Mouse (Mus musculus) kidney, postnatal 36 days (tissue): Measurements from ENCODE around the gene Slc13a4.

ENCODE experiments used
- DNase-seq, 2 experiments: peaks; one replicate each; pipeline ENCODE4 v3.0.0; 2021 to 2022; ENCODE audit warnings: mixed read lengths in 2 of 2

The Slc13a4 gene

DNA sequence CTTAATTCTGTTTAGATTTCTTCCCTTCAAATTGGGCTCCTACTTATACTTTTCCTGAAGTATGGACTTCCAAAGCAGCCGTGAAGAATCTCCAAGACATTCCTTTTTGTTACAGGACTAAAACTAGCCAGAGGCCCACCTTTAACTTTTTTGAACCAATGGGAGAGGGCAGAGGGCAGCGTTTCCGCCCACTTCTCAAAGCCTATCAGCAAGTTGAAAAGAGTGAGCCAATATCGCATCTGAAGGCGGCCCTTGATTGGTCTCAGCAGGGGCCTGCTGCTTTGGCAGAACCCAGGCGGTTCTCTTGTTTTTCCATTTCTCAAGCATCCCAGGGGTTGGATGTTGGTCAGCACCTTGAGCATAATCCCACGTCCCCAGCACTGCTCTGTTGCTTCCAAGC, at the start of gene Slc13a4:
Slc13a4 (minus strand) TSS at position 95 of the 400 bp plus-strand sequence.
- DNase-seq = no peak

DNA sequence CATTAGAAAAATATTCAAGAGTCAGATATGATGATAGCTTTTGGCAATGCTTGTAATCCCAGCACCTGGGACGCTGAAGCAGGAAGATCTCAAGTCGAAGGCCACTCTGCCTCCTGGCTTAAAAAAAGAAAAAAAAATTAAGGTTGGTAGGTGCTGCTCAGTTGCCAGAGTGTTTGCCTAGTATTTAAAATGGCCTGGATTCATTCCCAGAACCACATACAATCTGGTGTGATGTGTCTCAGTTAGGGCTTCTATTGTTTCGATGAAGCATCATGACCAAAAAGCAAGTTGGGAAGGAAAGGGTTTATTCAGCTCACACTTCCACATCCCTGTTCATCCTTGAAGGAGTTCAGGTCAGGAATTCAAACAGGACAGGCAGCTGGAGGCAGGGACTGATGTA, 47.4 kb upstream of the Slc13a4 start:
- no peak for DNase-seq

DNA sequence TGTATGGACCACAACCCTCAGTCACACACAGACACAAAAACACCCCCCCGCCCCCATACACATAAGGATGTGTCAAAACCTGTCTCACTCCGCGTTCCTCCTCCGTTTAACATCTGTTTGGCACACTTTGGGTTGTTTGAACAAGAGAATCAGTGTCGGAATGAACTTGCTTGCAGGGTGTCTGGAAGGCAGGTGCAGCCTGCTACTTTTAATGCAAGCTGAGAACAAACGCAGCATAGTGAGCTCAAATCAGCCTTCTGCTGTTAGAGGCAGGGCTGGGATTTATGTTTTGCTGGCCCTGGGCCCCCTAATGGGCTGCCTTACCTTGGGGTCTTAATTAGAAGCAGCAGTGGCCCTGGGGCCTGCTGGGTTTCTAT, 46.7 kb upstream of the Slc13a4 start:
- DNase-seq = no peak

DNA sequence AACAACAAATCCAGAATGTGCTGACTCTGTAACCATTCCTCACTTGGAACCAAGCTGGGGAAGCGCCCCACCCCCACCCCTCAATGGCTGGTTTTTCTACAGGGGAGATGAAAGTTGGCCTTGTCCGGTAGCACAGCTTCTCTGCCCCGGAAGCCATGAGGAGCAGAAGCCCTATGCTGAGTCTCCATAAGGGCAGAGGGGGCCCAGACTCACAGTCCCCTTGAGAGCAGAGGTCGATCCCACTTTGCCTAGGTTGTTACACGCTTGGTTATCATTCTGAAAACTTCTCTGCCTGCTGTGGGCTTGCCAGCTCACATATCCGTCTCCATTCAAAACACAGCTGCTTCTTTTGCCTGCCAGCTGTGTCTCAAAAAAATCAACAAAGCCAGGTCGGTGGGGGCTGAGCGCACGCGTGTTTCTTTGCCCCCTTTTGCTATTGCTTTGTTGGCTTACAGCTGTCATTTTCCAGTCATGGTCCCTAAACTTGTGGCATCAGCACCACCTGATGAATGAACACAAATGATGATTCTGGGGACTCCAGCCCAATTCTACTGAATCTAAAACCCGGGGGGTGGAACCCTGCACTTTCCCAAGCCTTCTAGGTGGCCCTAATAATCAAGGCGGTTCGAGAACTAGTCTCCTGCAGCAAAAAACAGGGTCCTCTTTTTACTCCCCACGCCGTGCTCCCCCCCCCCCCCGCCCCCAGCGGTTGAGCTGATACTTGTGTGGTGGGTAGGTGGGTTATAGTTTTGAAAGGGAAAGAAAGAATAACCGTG, 46.1 kb upstream of the Slc13a4 start:
- no peak for DNase-seq

DNA sequence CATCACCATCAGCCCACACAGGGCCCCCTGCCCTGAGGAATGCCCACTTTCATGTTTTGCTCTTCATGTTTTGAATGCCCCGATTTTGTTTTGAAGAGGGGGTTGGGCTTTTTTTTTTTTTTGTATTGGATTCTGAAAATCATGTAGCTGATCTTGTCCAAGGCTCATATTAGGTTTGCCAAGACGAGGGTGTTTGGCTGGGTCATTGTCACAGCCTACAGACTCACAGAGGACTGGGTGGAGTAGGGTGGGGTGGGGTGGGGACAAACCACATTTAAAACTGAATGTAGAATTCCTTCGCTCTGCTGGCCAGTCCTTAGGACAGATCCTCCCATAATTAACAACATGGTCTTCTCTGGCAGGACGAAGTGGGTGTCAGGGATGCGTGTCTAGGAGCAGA, 45.5 kb upstream of the Slc13a4 start:
- DNase-seq = no peak

DNA sequence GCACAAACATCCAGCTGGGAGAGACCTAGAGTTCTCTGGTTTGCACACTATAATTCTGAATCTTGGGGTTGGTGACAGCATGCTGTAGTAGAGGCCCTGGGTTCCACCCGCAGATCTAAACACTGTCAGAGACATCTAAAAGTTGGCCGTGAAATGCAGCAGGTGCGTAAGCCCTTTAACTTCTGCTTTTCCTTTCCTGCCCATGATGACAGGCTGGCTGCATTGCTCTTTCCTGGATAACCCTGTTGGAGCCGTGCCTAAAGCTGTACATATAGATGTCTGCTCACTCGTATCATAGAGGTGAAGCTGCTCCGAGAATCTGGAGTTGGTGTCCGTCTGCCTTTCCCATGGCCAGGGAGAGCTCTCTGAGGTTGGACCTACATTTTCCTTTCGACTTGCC, 44.9 kb upstream of the Slc13a4 start:
- no peak for DNase-seq

DNA sequence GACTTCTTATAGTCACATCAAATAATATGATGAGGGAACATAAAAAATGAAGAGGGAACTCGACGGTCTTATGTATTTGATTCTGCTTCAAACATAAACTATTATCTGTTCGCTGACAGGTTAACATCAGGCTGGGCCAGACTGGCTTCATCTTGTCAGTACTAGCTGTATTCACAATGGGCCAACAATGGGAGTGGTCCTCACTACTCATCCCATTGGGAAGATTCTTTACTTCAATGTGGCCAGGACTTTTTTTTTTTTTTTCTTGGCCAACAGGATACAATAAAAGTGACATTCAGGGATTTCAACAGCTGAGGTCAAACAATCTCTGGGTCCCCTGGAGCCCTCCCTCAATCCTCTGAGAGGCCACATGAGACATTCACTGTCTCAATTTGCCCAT, 43.9 kb upstream of the Slc13a4 start:
- DNase-seq = no peak

DNA sequence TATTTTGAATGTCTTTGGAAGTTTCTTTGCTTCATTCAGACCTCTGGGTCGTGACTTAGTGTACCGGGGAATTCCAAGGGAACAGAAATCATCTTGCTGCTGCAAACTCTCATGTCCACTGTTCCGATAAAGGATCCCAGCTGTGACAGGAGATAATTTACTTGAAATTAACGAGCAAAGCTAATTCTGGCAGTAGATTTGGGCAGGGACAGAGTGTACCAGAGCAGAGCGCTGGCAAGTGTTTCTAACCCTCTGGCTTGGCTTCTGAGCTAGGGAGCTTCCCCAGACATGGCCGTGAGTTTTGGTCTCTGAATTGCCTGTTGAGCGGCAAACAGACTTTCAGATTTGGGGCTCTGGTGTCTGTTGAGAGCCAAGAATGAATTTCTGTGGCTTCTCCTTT, 41.9 kb upstream of the Slc13a4 start:
- peak; percentile 18 to 70 for DNase-seq

DNA sequence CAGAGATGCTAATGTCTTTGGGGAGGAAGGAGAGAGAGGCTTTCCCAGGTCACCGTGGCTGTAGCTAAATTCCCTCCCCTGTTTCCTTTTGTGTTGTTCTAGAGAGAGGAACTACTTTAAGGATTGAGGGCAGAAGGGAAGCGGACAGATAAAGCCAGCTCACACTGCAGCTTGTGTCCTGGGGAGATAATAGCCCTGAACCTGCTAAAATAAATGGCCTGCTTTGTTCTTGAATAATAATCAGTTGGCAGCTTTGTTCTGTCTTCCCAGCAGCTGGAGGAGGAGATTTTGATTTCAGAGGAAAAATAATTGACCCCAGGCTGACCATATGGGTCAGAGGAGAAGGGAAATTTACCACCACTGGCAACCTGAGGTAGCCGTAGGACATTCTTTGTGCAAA, 30.7 kb upstream of the Slc13a4 start:
- no peak for DNase-seq

DNA sequence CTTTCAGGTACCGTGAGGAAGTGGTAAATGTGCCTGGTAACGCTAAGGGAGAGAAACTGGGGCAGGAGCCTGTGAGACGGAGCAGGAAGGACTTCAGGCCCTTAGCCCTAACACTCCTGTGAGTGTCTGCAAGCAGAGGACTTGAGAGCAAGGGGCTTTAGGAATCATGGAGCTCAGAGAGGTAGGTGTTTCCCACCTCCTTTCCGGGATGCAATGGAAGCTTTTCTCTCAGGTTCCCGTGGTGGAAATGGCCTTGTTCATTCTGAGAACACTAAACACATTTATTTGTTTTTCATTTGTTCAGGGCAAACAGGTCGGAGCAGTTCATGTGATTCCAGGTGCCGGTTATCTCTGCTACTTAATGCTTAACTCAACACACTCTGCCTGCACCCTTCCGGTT, 29.9 kb upstream of the Slc13a4 start:
- no peak for DNase-seq

DNA sequence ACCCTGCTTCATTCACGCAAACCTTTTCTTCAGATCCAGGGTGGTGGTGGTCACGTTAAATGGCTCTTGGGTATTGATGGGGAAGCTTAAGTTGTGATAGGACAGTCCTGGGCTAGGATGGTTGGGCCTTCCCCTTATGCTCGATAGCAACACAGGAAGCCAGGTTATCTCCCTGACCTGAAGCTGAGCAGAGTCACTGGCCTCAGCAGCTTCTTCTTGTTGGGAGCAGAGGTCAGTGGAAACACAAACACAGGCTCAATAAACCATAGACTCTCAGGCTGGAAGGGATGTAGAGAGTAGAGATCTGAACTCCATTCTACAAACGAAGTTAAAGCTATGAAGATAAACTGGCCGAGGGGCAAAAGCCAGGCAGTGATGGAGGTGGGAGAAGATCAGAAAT, 27.5 kb upstream of the Slc13a4 start:
- DNase-seq = peak; percentile 29 to 52

DNA sequence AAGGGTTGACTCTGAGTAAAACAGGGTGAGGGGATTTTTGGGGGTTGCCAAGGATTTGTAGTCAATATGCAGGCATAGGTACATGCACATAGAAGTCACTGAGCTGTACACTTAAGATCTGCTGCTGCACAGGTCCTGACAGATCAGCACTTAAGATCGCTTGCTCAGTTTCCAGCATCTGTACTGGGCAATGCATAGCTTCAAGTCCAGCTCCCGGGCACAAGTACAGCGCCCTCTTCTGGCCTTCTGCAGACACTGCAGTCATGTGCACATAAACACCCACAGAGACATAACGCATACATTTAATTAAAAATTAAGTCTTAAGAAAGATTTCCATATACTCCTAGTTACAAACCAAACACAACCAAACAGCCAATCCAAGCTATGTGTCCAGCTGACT, 26.3 kb upstream of the Slc13a4 start:
- DNase-seq = no peak

DNA sequence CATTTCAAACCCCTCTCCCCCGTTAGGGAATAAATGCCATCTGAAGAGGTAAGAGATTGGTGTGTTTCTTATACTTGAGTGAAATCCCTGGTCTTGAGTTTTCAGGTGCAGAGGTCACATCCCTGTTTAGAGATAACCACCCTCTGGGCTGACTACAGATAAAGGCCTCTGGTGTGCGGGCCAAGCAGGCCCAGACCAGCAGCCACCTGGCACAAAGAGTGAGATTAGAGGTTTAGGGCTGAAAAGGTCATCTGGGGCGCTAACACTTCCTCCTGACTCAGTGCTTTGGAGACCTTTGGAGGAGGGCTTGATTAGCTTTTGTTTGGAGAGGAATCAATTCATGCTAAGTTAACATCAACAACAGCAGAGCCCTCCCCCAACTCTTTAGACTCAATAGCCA, 25.7 kb upstream of the Slc13a4 start:
- DNase-seq = no peak

DNA sequence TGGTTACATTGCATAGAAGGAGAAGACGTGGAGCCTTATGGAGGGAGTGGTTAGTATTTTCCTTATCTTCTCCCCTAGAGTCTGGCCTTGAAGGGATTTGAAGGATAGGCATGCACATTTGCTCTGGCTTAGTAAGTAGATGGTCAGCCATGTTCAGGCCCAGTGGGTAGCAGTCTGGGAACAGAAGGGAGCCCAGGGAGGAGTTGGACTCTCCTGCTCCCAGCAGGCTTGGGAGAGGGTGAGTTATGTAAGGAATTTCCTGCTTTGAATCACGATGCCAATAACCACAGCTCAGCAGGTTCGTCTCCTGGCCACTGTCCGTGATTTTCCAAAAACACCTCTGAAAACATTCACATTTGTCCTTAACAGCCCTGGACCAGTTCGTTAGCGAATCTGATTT, 22.9 kb upstream of the Slc13a4 start:
- peak in 1 of 2 experiments; percentile 27 for DNase-seq

DNA sequence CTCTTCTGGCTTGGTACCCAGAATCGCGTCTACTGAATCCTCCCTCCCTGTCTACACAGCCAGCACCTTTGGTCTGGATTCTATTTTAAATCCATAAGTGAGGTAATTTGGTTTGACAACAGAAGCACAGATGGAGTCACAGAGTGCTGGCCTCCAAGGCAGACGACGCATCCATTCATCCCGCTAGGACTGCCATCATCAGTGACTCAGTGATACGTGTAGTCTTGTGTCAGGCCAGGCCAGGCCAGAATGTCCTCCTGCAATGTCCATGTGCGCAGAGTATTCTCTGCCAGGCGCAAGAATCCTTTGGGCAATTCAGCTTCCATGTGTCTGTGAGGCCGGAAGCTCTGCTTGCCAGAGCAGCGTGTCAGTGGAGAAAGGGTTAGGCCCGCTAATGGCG, 22.0 kb upstream of the Slc13a4 start:
- no peak for DNase-seq

DNA sequence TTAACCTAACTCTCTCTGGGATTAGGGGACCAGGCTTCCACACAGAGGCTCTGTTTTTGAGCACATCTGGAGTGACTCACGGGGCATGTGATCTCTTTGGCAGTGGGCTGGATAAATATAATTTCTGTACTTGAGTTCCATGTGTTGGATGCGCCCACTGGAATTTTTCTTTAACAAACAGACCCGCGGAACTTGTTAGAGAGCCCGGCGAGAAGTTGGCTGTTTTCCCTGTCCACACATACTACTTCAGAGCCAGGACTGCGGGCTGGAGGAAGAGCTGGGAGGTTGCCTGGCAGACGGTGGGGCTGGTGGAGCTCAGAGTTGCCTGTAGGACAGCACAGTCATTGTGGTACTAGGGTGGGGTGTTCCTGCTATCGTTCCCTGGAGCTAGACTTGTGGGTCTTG, 18.2 kb upstream of the Slc13a4 start, which contains the start of gene Fam180a:
Fam180a (minus strand) TSS at position 31 of the 405 bp plus-strand sequence.
- DNase-seq = peak; percentile 24 to 33

DNA sequence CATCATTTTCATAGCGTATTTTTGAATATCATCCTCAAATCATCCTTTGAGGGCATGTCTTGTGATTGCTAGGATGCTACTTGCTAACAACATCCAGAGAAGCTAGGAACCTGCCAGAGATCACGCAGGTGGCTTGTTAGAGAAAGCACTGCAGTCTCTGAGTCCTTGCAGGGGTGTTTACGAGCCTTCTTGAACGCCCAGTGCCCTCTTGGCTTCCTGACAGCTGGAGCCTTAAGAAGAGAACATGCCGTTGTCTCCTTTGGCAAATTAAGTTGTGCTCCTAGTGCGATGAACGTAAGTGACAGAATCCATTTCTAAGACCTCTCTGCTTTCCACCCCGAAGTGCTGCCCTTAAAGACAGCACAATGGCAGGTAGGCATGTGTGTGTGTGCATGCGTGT, 16.4 kb upstream of the Slc13a4 start:
- peak; percentile 25 to 39 for DNase-seq

DNA sequence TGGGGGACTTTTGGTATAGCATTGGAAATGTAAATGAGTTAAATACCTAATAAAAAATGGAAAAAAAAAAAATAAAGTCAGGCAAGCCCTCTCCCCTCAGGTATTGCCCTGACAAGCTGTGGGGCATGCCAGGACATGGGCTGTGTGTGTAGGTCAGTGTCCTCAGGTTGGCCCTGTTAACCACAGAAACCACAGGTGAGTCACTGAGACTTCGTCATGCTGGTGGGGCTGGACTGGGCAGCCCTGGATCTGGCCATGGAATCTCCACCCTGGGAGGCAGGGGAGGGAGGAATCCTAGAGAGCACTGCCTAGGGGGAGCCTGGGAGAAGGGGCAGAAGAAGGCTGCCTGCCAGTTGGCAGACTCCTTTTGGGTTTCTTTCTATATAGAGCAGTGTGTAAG, 15.1 kb upstream of the Slc13a4 start:
- DNase-seq = no peak

DNA sequence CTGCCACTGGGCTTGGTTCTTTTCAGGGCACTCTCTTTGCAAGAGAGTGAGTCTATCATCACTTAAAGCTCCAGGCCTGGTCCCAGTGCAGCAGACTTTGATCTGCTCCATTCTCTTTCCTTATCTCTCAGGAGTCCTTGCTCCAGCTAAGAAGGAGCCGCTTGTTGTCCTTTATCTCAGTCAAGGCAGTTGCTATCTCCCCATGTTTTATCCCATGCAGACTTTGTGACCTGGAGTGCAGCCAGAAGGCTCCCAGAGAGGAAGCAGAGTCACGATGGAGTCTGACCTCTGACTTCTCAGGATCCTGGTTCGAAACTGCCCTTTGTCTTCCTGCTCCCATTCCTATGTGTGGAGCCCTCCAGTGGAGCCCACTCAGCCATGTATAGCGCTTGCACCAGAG, 13.2 kb upstream of the Slc13a4 start:
- DNase-seq = peak; percentile 24 to 50

DNA sequence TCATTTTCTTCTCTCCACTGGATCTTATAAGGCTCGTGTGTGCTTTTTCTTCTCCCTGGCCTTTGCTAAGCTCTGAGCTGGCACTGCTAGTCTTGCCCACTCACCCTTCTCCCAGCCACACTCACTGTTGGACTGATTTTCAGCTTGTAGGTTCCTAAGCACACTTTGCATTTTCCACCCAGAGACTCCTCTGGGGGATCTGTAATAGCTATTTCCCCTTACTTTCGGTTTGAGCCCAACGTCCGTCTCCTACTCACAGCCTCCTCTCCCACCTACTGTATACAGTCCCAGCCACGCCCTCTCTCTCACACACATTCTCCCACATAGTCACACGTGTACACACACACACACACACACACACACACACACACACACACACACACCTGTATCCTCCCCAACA, 11.9 kb upstream of the Slc13a4 start:
- no peak for DNase-seq

DNA sequence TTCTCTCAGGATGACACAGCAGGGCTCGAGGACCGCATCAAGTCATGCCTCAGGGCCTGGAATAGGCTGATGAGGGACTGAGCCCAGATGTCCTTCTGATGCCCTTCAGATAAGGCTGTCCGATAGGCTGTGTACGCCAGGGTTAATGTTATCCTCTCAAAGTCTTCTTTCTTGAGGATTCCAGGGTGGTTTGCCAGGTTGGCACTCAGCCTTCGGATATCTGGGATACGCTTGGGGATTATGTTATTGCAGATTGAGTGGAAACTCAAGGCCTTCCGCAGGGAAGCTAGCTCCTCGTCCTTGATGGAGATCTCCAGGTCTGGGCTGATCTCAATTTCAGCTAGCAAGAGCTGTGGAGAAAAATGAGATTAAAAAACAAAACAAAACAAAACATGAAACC, 5.6 kb upstream of the Slc13a4 start:
- no peak for DNase-seq

DNA sequence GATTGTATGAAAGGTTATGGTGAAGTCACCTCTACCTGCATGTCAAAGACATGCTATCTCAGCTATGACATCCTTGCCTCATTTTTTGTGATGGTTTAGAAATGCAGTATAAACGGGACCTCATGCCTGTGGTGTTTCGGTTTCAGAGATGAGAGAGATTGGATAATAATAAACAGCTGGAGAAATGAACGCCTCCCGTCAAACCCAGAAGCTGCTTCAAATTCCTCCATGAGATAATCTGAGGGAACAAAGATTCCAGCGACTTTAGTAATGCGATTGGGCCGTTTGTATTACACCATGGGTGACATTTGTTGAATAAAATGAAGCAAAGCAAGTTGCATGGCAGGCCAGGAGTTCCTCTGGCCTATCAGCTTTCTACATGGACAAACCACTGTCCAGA, 1.5 kb upstream of the Slc13a4 start:
- DNase-seq = no peak

DNA sequence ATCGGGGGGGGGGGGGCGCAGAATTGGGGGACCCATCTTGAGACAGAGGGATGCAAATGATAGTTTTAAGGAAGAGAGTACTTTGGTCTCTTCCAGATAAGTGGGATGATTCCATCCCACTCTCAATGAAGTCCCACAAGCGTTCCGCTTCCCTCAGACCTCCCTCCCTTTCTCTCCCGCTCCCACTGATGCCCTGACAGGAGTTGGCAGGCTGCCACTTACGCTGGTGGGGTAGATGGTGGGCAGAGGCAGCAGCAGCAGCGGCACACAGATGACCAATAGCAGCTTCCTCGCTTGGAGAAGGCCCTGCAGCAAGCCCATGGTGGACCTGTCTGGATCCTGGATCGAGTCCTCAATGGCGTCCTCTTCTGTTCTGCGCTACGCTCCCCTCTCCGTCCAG, 795 bp downstream of the Slc13a4 start:
- no peak for DNase-seq

DNA sequence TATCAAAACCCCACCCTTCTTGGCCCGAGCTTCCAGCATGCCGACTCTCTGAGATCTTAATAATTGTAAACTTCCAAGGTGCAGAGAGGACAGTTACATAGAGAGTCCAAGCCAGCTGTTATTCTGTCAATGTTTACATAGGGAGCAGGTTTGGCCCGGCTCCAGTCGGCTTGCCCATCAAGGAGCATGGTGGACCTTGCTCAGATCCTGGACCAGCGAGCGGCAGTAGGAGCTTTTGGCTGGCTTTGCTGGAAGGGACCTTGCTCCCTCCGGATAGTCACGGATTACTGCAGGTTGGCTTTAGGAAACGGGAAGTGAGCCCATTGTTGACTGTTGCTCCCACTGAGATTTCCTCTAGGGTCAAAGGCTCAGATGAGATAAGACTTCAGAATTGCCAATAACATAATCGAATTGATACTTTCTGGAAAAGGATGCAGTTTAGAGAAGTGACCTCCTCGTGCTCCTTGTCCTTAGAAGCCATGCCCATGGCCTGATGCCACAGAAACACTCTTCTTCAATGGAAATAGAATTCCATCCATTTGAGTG, 4.5 kb downstream of the Slc13a4 start:
- peak; percentile 94 to 96 for DNase-seq

DNA sequence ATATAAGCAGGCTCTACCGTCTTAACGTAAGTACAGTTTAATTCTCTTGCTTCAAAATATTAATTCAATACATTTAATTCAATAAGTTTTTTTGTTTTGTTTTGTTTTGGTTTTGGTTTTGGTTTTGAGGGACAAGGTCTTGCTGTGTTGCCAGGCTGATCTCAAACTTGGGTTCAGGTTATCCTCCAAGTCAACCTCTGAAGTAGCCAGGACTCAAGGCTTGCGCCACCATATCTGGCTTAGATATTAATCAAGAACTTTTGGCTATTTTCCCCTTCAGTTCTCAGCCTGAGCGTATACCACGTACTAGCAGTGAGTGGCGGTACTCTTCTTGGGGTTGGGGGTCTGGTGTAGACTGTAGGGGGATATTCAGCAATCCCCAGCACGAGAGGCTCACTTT, 5.3 kb downstream of the Slc13a4 start:
- DNase-seq = no peak
